Mouse (Mus musculus): ENCODE results near the gene Gnaz. TPM values are rescaled to one million over a fixed set of nuclear protein-coding genes. Genes with fewer than 3 reads are reported as not detected.

Gnaz gene
- polyA plus RNA-seq, 1 experiment from 2014 or later, result 4.2 TPM

DNA sequence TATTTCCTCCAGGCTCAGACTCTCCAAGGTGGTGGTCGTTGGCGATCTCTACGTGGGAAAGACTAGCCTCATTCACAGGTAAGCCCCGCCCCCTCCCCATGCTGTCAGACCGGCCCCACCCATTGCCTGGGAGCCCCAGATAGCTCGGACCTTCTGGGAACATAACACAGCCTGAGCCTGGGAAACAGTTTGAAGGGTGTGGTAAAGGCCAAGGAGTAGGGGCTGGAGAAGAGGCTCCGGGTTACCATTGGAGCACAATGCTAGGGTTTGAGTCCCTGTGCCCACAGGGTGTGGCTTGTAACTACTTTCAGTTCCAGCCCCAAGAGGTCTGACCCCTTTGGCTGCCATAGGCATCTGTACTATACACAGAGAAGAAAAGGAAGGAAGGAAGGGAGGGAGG is 77.5 kb downstream of the Gnaz start:
- no peak for DNase-seq (ENCODE audit: low spot score)
- H3K36me3 ChIP-seq, result peaks cover 14% of the 10 kb centered on the region; the same call in 1 of the 2 replicates
- H3K27me3 ChIP-seq (ENCODE audit: insufficient read depth, poor library complexity, severe bottlenecking), result peaks cover 4% of the 10 kb centered on the region; the same call in 1 of the 2 replicates
- H3K9me3 ChIP-seq, result no peaks in the 10 kb centered on the region
- H3K27ac ChIP-seq, result no peak overlapping the region
- H3K4me1 ChIP-seq, result peaks cover 12% of the 10 kb centered on the region; the same call in 1 of the 2 replicates
- 27% methylated on average over 7 of the region's 7 CpGs for WGBS
- no peak overlapping the region for H3K4me3 ChIP-seq

DNA sequence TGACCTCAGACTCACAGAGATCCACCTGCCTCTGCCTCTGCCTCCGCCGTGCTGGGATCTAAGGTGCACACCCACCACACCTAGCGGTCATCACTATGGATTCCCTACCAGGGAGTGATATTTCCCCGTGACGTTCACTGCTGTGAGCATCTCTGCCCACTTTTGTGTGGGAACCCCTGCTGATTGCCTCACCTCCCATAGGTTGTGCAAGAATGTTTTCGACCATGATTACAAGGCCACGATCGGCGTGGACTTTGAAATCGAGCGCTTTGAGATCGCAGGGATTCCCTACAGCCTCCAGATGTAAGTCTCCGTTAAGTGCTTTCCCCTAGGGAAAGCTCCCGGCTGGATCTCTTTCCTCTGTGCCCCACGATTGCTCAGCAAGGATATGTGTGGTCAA is 78.9 kb downstream of the Gnaz start:
- H3K4me3 ChIP-seq, result no peak overlapping the region
- peaks cover 11% of the 10 kb centered on the region for H3K27me3 ChIP-seq (ENCODE audit: insufficient read depth, poor library complexity, severe bottlenecking)
- H3K36me3 ChIP-seq, result peaks cover 14% of the 10 kb centered on the region; the same call in 1 of the 2 replicates
- no peak for DNase-seq (ENCODE audit: low spot score)
- H3K9me3 ChIP-seq, result no peaks in the 10 kb centered on the region
- peaks cover 12% of the 10 kb centered on the region; the same call in 1 of the 2 replicates for H3K4me1 ChIP-seq
- WGBS, result 87% methylated on average over 15 of the region's 15 CpGs
- no peak overlapping the region for H3K27ac ChIP-seq

DNA sequence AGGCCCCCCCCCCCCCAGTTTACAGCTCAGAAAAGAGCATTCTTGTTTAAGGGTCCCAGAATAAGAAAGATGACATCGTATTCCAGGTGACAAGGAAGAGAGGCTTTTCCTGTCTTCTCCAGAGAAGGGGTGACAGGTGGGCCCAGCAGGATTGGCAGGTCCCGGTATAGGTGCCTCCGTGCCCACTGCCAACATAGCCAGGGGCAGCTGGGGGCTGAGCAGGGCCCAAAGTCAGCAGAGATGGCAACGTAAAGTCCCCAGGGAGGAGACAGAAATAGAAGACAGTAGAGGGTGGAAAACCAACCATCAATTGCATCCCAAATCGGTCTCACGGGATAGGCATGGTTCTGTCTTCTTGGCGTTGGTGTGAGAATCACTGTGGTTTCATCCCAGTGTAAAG is 81.7 kb downstream of the Gnaz start:
- WGBS, result 85% methylated on average over 7 of the region's 7 CpGs
- no peak overlapping the region for H3K27ac ChIP-seq
- no peak for DNase-seq (ENCODE audit: low spot score)

DNA sequence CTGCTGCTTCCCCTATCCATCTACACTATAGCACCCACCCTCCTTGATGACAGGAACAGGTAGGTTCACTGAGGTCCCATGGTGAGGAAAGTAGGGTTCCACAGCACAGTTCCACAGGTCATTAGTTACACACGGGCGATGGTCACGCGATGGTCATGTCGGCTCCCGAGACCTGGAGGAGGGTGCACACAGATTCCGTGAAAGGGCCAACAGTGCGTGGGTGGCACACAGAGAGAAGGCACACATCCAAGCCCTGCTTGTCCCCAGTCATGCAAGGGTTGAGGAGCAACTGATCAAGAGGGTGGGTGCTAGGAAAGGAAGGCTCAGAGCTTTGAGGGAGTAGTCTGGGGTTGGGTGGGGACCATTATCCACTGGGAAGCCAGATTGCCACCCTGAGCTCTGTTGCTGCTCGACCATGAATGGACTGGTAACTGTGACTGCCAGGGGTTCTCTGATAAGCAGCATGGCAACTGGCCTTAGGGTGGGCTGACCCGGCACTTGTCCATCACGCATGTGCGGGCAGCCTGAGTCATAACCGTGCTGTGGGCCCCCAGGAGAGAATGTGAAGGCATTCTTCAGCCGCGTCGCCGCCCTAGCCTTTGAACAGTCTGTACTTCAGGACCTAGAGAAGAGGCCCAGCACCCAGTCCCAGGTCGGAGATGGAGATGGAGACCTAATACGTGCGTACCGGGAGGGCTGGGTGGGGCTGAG is 84.5 kb downstream of the Gnaz start:
- peaks cover 32% of the 10 kb centered on the region for H3K4me1 ChIP-seq
- H3K4me3 ChIP-seq, result no peak overlapping the region
- no peaks in the 10 kb centered on the region for H3K36me3 ChIP-seq
- peaks cover 35% of the 10 kb centered on the region for H3K27me3 ChIP-seq (ENCODE audit: insufficient read depth, poor library complexity, severe bottlenecking)
- H3K9me3 ChIP-seq, result no peaks in the 10 kb centered on the region
- 92% methylated on average over 21 of the region's 21 CpGs for WGBS
- no peak overlapping the region for H3K27ac ChIP-seq
- DNase-seq (ENCODE audit: low spot score), result no peak

More for the DNA sequence above, 81.7 kb downstream of the Gnaz start:
- Histone ChIP-seq H3K36me3 (peaks cover 8% of the 10 kb centered on the region; the same call in 1 of the 2 replicates), H3K27me3 (ENCODE audit: insufficient read depth, poor library complexity, severe bottlenecking) (peaks cover 24% of the 10 kb centered on the region), H3K9me3 (no peaks in the 10 kb centered on the region), H3K4me1 (peaks cover 21% of the 10 kb centered on the region), H3K4me3 (no peak overlapping the region)

DNA sequence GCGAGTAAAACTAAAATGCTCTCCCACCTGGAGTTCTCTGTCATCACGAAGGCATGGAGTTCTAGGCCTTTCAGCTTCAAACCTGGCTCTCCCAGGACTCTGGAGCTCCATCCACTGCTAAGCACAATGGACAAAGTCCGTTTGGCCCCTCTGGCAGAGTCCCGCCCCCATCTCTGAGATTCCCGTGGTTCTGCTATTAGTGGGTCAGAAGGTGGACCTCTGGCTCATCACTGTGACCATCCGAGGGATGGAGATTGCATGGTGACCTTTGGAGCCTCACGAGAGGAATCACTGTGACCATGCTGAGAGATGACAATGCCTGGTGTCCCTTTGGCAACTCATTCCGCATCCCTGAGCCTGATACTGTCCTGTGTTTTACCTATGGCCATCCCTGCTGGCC is 85.9 kb downstream of the Gnaz start:
- Histone ChIP-seq H3K36me3 (no peaks in the 10 kb centered on the region), H3K9me3 (no peaks in the 10 kb centered on the region), H3K27me3 (ENCODE audit: insufficient read depth, poor library complexity, severe bottlenecking) (peaks cover 48% of the 10 kb centered on the region), H3K4me1 (peaks cover 32% of the 10 kb centered on the region), H3K27ac (no peak overlapping the region), H3K4me3 (no peak overlapping the region)
- 82% methylated on average over 8 of the region's 8 CpGs for WGBS
- no peak for DNase-seq (ENCODE audit: low spot score)

DNA sequence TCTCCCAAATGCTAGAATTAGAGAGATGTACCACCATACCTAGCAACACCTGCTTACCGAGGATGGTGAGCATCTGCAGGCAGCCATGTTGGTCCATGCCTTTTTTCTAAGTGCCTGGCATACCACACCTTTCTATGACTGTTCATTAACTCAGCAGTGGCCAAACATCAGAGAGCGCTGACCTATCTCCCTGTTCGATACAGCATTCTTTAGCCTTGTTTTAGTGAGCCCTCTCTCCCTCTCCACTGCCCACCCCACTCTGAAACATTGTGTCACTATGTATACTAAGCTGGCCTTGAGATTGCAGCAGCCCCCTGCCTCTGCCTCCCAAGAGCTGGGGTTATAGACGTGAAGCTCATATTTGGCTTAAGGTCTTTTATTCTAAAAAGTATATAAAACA is 86.7 kb downstream of the Gnaz start:
- H3K27me3 ChIP-seq (ENCODE audit: insufficient read depth, poor library complexity, severe bottlenecking), result peaks cover 50% of the 10 kb centered on the region
- no peak overlapping the region for H3K4me3 ChIP-seq
- no peak for DNase-seq (ENCODE audit: low spot score)
- peaks cover 32% of the 10 kb centered on the region for H3K4me1 ChIP-seq
- 77% methylated on average over 4 of the region's 4 CpGs for WGBS
- H3K36me3 ChIP-seq, result no peaks in the 10 kb centered on the region
- no peak overlapping the region for H3K27ac ChIP-seq
- H3K9me3 ChIP-seq, result no peaks in the 10 kb centered on the region

DNA sequence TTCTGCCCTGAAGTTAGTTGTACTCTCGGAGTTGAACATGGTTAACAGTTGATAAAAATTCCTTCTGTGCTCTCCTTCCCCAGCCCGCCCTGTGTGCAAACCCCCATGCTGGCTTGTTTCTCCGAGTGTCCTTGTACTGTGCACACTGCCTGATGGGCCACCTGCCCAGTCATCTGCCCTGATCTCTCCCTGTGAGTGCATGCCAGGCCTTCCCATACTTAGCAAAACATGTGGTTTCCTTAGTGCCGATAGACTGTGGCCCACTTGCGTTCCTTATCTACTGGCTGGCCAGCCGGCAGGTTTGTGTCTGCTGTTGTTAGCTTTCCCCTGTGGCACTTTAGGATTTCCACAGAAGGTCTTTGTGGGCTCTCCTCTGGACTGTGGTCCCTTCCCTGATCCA is 87.1 kb downstream of the Gnaz start:
- Histone ChIP-seq H3K4me1 (peaks cover 32% of the 10 kb centered on the region), H3K27ac (no peak overlapping the region), H3K36me3 (no peaks in the 10 kb centered on the region), H3K9me3 (no peaks in the 10 kb centered on the region), H3K27me3 (ENCODE audit: insufficient read depth, poor library complexity, severe bottlenecking) (peaks cover 47% of the 10 kb centered on the region), H3K4me3 (no peak overlapping the region)
- WGBS, result 24% methylated on average over 6 of the region's 6 CpGs
- DNase-seq (ENCODE audit: low spot score), result no peak

DNA sequence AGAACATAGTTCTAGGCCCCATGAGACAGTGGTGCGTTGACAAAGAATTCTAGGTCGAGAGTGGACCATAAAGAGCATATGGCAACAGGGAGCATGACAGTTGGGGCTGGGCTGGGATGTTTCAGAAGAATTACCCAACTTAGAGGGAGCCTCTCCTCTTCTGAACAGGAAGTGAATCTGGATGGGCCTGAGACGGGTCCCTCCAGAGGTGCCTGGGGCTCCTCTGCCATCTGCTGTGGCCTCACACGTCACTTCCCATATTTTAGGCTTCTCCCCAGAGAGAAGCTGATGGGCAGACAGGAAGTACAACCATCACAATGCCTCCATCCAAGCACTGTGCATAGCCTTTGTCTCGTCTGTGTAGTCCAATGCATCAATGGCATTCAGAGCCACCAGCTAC is 88.7 kb downstream of the Gnaz start:
- Histone ChIP-seq H3K36me3 (no peaks in the 10 kb centered on the region), H3K4me3 (no peak overlapping the region), H3K27ac (no peak overlapping the region), H3K9me3 (no peaks in the 10 kb centered on the region), H3K27me3 (ENCODE audit: insufficient read depth, poor library complexity, severe bottlenecking) (peaks cover 40% of the 10 kb centered on the region), H3K4me1 (peaks cover 40% of the 10 kb centered on the region)
- DNase-seq (ENCODE audit: low spot score), result no peak
- 78% methylated on average over 5 of the region's 5 CpGs for WGBS

DNA sequence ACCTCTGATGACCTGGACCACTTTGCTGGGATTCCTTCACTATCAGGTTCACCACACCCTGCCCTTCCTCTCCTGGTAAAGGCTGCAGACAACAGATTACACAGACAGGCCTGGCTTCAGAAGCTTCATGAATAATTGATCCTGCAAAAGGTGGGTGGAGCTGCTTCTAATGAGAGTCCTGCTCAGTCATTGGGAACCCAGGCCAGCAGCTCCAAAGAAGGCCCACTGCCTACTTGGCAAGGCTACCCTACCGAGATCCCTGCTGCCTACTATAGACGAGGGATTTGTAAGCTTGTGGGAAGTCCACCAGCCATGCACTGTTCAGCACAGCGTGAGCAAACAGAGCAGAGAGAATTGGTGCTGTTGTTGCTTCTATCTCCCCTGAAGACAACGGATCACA is 89.3 kb downstream of the Gnaz start:
- Histone ChIP-seq H3K27me3 (ENCODE audit: insufficient read depth, poor library complexity, severe bottlenecking) (peaks cover 35% of the 10 kb centered on the region), H3K9me3 (no peaks in the 10 kb centered on the region), H3K4me3 (no peak overlapping the region), H3K4me1 (peaks cover 45% of the 10 kb centered on the region), H3K27ac (no peak overlapping the region), H3K36me3 (no peaks in the 10 kb centered on the region)
- 24% methylated on average over 4 of the region's 4 CpGs for WGBS
- no peak for DNase-seq (ENCODE audit: low spot score)

DNA sequence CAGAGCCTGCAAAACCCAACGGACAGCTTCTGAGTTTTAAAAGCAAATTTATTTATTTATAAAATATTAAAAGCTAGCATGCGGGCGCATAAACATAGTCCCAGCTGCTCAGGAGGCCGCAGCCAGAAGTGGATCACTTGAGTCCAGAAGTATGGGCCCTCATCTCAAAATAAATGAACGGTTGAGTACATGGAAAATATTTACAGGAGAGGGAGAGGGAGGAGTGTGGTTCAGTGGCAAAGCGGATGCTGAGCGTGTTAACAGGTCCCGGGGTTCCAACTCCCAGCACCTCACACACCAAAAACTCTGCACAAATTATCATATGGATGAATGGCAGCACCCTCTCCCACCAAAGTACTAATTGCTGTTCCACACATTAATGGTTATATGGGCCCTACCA is 91.4 kb downstream of the Gnaz start:
- Histone ChIP-seq H3K27me3 (ENCODE audit: insufficient read depth, poor library complexity, severe bottlenecking) (peaks cover 44% of the 10 kb centered on the region), H3K4me1 (peaks cover 58% of the 10 kb centered on the region), H3K9me3 (no peaks in the 10 kb centered on the region), H3K4me3 (no peak overlapping the region), H3K36me3 (no peaks in the 10 kb centered on the region), H3K27ac (no peak overlapping the region)
- no peak for DNase-seq (ENCODE audit: low spot score)
- 82% methylated on average over 8 of the region's 8 CpGs for WGBS

DNA sequence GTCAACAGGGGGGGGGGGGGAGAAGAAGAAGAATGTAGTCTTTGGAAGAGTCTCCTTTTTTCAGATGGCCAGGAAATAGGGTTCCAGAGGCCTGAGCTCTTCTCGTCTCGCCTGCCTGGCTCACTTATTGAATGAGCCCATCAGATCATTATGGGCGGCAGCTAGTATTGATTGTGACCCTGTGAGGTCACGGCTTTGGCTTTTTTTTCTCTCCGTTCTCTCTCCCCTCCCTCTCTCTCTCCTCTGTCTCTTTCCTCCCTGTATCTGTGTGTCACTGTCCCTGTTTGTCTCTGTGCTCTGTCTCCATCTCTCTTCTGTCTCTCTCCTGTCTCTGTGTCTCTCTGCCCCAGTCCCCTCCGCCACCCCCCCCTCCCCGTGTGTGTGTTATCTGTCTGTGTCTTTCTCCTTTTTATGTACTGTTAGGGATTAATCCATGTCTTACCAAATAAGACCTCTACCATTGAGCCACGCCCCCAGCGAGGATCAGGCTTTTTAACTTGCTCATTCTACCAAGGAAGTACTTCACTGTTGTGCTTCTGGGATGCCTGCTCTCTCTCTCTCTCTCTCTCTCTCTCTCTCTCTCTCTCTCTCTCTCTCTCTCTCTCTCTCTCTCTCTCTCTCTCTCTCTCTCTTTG is 91.9 kb downstream of the Gnaz start:
- Histone ChIP-seq H3K4me3 (0 out of 2 replicates have a peak overlapping the region, but pooled peaks have one; percentile 12), H3K36me3 (no peaks in the 10 kb centered on the region), H3K27me3 (ENCODE audit: insufficient read depth, poor library complexity, severe bottlenecking) (peaks cover 45% of the 10 kb centered on the region), H3K9me3 (no peaks in the 10 kb centered on the region), H3K4me1 (peaks cover 60% of the 10 kb centered on the region), H3K27ac (0 out of 2 replicates have a peak overlapping the region, but pooled peaks have one; percentile 18)
- 47% methylated on average over 9 of the region's 9 CpGs for WGBS
- DNase-seq (ENCODE audit: low spot score), result no peak

DNA sequence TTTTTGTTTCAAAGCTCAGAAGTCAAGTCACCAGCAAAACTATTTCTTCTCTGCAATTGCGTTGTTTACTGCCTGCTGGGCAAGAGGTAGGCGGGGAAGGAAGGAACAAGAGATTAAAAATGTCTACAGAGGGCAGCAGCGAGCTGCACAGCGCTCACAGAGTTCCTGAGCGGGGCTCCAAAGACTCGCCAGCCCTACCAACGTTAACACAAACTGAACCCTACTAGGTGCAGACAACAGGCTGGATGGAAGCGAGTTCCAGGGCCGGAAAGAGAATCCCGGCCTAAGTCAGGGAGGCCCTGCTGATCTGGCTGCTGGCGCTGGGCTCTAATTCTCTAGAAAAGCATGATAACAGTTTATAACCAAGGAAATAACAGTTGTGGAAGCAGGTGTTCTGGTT is 92.4 kb downstream of the Gnaz start:
- no peak for DNase-seq (ENCODE audit: low spot score)
- peaks cover 58% of the 10 kb centered on the region for H3K4me1 ChIP-seq
- H3K36me3 ChIP-seq, result peaks cover 1% of the 10 kb centered on the region; the same call in 1 of the 2 replicates
- peak overlapping the region; percentile 91; the same call in 1 of the 2 replicates for H3K4me3 ChIP-seq
- H3K9me3 ChIP-seq, result no peaks in the 10 kb centered on the region
- peaks cover 45% of the 10 kb centered on the region for H3K27me3 ChIP-seq (ENCODE audit: insufficient read depth, poor library complexity, severe bottlenecking)
- WGBS, result under 1% methylated on average over 11 of the region's 11 CpGs
- 0 out of 2 replicates have a peak overlapping the region, but pooled peaks have one; percentile 91 for H3K27ac ChIP-seq

DNA sequence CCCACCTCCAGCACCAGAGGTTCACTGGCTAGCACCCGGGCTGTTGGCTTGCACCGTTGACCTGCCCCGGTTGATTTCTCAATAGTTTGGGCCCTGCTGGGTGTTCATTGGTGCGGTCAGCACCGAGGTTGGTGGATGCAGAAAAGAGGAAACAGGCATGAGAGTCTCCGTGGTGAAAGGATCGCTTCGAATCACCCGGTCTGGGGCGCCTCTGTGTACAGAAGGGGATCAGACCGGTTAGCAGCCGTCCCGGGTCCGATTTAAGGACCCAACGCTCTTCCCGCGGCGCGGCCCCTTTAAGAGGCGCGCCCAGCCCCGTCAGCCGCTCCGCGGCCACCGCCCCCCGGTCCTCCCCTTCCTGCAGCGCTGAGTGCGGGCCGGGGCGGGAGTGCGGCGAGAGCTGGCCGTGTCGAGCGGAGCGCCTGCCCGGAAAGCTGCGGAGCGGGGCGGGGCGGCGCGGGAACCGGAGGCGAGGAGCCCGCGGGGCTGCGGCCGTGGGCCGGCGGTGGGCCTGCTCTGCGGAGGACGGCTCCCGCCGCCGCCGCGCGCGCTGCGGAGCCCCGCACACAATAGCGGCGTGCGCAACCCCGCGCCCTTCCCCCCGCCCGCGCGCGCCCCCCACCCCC is 93.4 kb downstream of the Gnaz start, which contains the start of gene Bcr:
Gene Bcr, plus strand, starts transcription at position 376 of the 626 bp plus-strand sequence.
- H3K36me3 ChIP-seq, result peaks cover 9% of the 10 kb centered on the region; the same call in 1 of the 2 replicates
- H3K9me3 ChIP-seq, result no peaks in the 10 kb centered on the region
- DNase-seq (ENCODE audit: low spot score), result peak; percentile 87
- peak within 1 kb of the TSS; percentile 91 for H3K27ac ChIP-seq
- peaks cover 54% of the 10 kb centered on the region for H3K4me1 ChIP-seq
- peaks cover 45% of the 10 kb centered on the region for H3K27me3 ChIP-seq (ENCODE audit: insufficient read depth, poor library complexity, severe bottlenecking)
- H3K4me3 ChIP-seq, result peak within 1 kb of the TSS; percentile 91
- under 1% methylated on average over 66 of the region's 73 CpGs for WGBS

Measured in heart, embryonic 10.5 days (tissue).